Mouse (Mus musculus) inflammation-experienced regulatory T-cells, adult 6 months (primary cell): Measurements from ENCODE around the gene Fndc8. TPM values are rescaled to one million over a fixed set of nuclear protein-coding genes. Genes with fewer than 3 reads are reported as not detected.

ENCODE experiments used
- ATAC-seq: one replicate; pipeline ENCODE4 v1.8.0; 2017
- polyA plus RNA-seq, 3 experiments: library from polyadenylated mRNA; unstranded; fragments of 100-300 nt; shearing (Covaris generic); gene quantifications; one replicate each; pipeline ENCODE4 v1.2.1; 2017

The Fndc8 gene
- polyA plus RNA-seq, 3 experiments from 2014 or later = not detected

GRCm38 (mm10) chr11:82870173-82871030 is 21.5 kb upstream of the Fndc8 start:
- ATAC-seq = peak; percentile 62

- ATAC-seq = peak; percentile 82
These were observed 20.9 kb upstream of the Fndc8 start, which contains the start of gene Rffl for GRCm38 (mm10) chr11:82871031-82871446. TSS of gene Rffl (minus strand) at chr11:82871210.

- no peak for ATAC-seq
These were observed 17.0 kb upstream of the Fndc8 start for GRCm38 (mm10) chr11:82874924-82875323.

GRCm38 (mm10) chr11:82875631-82876030 is 16.3 kb upstream of the Fndc8 start:
- ATAC-seq = no peak

- no peak for ATAC-seq
These were observed 14.1 kb upstream of the Fndc8 start for GRCm38 (mm10) chr11:82877726-82878344.

- ATAC-seq = no peak
These were observed 8.7 kb upstream of the Fndc8 start for GRCm38 (mm10) chr11:82883180-82883579.

GRCm38 (mm10) chr11:82886559-82886958 is 5.4 kb upstream of the Fndc8 start:
- no peak for ATAC-seq

GRCm38 (mm10) chr11:82888491-82888946 is 3.4 kb upstream of the Fndc8 start:
- ATAC-seq = no peak

- peak; percentile 47 for ATAC-seq
These were observed 2.2 kb upstream of the Fndc8 start for GRCm38 (mm10) chr11:82889524-82890341.

- peak; percentile 88 for ATAC-seq
These were observed 1.6 kb upstream of the Fndc8 start, which contains the start of gene Rad51d for GRCm38 (mm10) chr11:82890342-82890762. TSS of gene Rad51d (minus strand) at chr11:82890614.

- ATAC-seq = no peak
These were observed 5.6 kb downstream of the Fndc8 start for GRCm38 (mm10) chr11:82897478-82897877.

GRCm38 (mm10) chr11:82899720-82900119 is 7.8 kb downstream of the Fndc8 start:
- ATAC-seq = no peak

GRCm38 (mm10) chr11:82901606-82902310 is 9.8 kb downstream of the Fndc8 start:
- no peak for ATAC-seq

GRCm38 (mm10) chr11:82904952-82905351 is 13.0 kb downstream of the Fndc8 start:
- no peak for ATAC-seq

- ATAC-seq = no peak
These were observed 13.9 kb downstream of the Fndc8 start for GRCm38 (mm10) chr11:82905816-82906215.

GRCm38 (mm10) chr11:82907651-82908607 is 16.0 kb downstream of the Fndc8 start, which contains the start of gene Nle1:
TSS of gene Nle1 (minus strand) at chr11:82908411.
- peak; percentile 97 for ATAC-seq

GRCm38 (mm10) chr11:82908608-82908989 is 16.7 kb downstream of the Fndc8 start:
- ATAC-seq = no peak

GRCm38 (mm10) chr11:82910250-82910649 is 18.3 kb downstream of the Fndc8 start, which contains the start of gene Unc45b:
TSS of gene Unc45b (plus strand) at chr11:82910550.
- no peak for ATAC-seq

- ATAC-seq = no peak
These were observed 18.9 kb downstream of the Fndc8 start for GRCm38 (mm10) chr11:82910679-82911389.
